8 mouse cellular contexts compared by ENCODE assay signal in genomic region chr12:69371421-69371853, GRCm38 (mm10). TPM values are rescaled to one million over a fixed set of nuclear protein-coding genes. Genes with fewer than 3 reads are reported as not detected.
A peak's percentile ranks its signal among the peaks of the same experiment; 100 is the strongest.
DNase-seq lines count a peak whose midpoint lies in the region; ATAC-seq lines count a peak whose summit lies in the region.

No protein-coding gene starts in this region.

- H3K9me3 ChIP-seq in kidney, embryonic 15.5 days (replicated peaks): no peaks in the 10 kb centered on the region
- H3K9me3 ChIP-seq in hindbrain, embryonic 11.5 days (ENCODE audit: control insufficient read depth, low read length): no peaks in the 10 kb centered on the region

- ATAC-seq in kidney, embryonic 15.5 days (replicated peaks; ENCODE audit: low FRiP score): peak; percentile 87
- peak; percentile 87 for ATAC-seq in hindbrain, embryonic 11.5 days (ENCODE audit: low FRiP score)

- peak overlapping the region; percentile 100 for H3K4me3 ChIP-seq in kidney, embryonic 15.5 days (replicated peaks)
- peak overlapping the region; percentile 99 for H3K4me3 ChIP-seq in hindbrain, embryonic 11.5 days (ENCODE audit: low read depth, low read length)

- H3K9ac ChIP-seq in kidney, embryonic 15.5 days: peak overlapping the region; percentile 99
- H3K9ac ChIP-seq in hindbrain, embryonic 11.5 days (ENCODE audit: low read depth, low read length): peak overlapping the region; percentile 56

- peaks cover 19% of the 10 kb centered on the region for H3K4me1 ChIP-seq in kidney, embryonic 15.5 days
- no peaks in the 10 kb centered on the region for H3K4me1 ChIP-seq in hindbrain, embryonic 11.5 days (replicated peaks; ENCODE audit: control insufficient read depth, insufficient read depth, low read length)

- under 1% methylated on average over 24 of the region's 24 CpGs for WGBS in kidney, embryonic 15.5 days
- WGBS in hindbrain, embryonic 11.5 days: under 1% methylated on average over 24 of the region's 24 CpGs

- H3K4me2 ChIP-seq in kidney, embryonic 15.5 days: peak overlapping the region; percentile 78
- peak overlapping the region; percentile 84 for H3K4me2 ChIP-seq in hindbrain, embryonic 11.5 days (replicated peaks; ENCODE audit: low read depth, low read length)

- no peaks in the 10 kb centered on the region for H3K27me3 ChIP-seq in kidney, embryonic 15.5 days
- no peaks in the 10 kb centered on the region for H3K27me3 ChIP-seq in hindbrain, embryonic 11.5 days (ENCODE audit: control insufficient read depth, insufficient read depth, low read length)

- no peak for DNase-seq in kidney, postnatal 10 days
- DNase-seq in brain, embryonic 18.5 days (ENCODE audit: low read depth, low spot score): peak; percentile 60
- no peak for DNase-seq in hindbrain, embryonic 11.5 days (ENCODE audit: low spot score)
- peak; percentile 78 for DNase-seq in lung, postnatal 25 days (ENCODE audit: low spot score)
- DNase-seq in spleen, postnatal 4 days (ENCODE audit: low spot score in 2 of 2): peak; percentile 79 to 87
- no peak for DNase-seq in urinary bladder, postnatal 25 days (ENCODE audit: low spot score)
- no peak for DNase-seq in cerebellum, adult 8-10 months

- peak overlapping the region; percentile 99 for H3K27ac ChIP-seq in kidney, embryonic 15.5 days
- H3K27ac ChIP-seq in hindbrain, embryonic 11.5 days (ENCODE audit: low read depth, low read length): peak overlapping the region; percentile 71

- peaks cover 12% of the 10 kb centered on the region for H3K36me3 ChIP-seq in kidney, embryonic 15.5 days
- no peaks in the 10 kb centered on the region for H3K36me3 ChIP-seq in hindbrain, embryonic 11.5 days (ENCODE audit: control insufficient read depth, insufficient read depth, low read length)

RNA-seq across cellular contexts. Expression of gene Arf6, which starts 0.5 kb away (rescaled TPM):
- 45.3 and 47.0 TPM in 2 replicates for polyA plus RNA-seq in kidney, embryonic 15.5 days (2015; fragmentation: Nextera tagmentation; extraction: Ambion mirVana)
- polyA plus RNA-seq in hindbrain, embryonic 11.5 days (2014; fragmentation: Nextera tagmentation; extraction: Ambion mirVana): 47.4 and 49.9 TPM in 2 replicates

RNA-seq across cellular contexts. Expression of gene Gm9887, which starts 0.8 kb away (rescaled TPM):
- 1.4 and 1.7 TPM in 2 replicates for polyA plus RNA-seq in kidney, embryonic 15.5 days (2015; fragmentation: Nextera tagmentation; extraction: Ambion mirVana)
- polyA plus RNA-seq in hindbrain, embryonic 11.5 days (2014; fragmentation: Nextera tagmentation; extraction: Ambion mirVana): 1.3 and 2.2 TPM in 2 replicates

RNA-seq across cellular contexts. Expression of gene Nemf, which starts 14.5 kb away (rescaled TPM):
- 87.0 and 91.6 TPM in 2 replicates for polyA plus RNA-seq in kidney, embryonic 15.5 days (2015; fragmentation: Nextera tagmentation; extraction: Ambion mirVana)
- polyA plus RNA-seq in hindbrain, embryonic 11.5 days (2014; fragmentation: Nextera tagmentation; extraction: Ambion mirVana): 90.2 and 108 TPM in 2 replicates

Comparison
In these comparisons a context has a peak if more than half of its experiments do, and no peak if none do; other contexts are left out.
1. DNase-seq: peak in brain, embryonic 18.5 days (single experiment), lung, postnatal 25 days (single experiment) and spleen, postnatal 4 days (2 of 2); none in kidney, postnatal 10 days (single experiment), hindbrain, embryonic 11.5 days (single experiment), urinary bladder, postnatal 25 days (single experiment) and cerebellum, adult 8-10 months (single experiment).